Mouse (Mus musculus): ENCODE measurements at regions not wholly inside any gene's neighbourhood (a gene's known extent, or its start where the extent isn't known, plus 50 kb on each side); places are given as distances from the start of the nearest gene placed in this dataset. TPM values are rescaled to one million over a fixed set of nuclear protein-coding genes. Genes with fewer than 3 reads are reported as not detected.

DNA sequence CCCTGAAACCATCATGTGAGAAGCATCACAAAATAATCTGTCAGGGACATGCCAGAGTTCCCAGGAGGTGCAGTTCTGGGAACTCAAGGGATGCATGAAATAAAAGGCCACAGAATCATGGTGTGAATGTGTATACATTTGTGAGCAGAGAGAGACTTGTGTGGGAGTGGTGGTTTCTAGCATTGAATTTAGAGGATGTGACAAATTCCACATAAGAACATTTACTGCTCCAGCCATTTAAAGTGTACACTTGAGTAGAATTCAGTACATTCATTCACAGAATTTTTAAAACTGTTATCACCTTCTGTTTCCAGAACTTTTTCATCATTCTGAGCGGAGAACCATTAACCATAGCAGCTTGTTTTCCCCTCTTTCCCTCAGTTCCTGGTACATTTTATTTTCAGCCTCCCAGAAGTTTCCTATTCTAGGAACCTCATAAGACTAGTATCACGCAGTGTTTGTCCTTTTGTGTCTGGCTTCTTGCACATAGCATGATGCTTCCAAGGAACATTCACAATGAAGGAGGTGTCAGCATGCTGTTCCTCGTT is 380.6 kb downstream of the Kif20b start:
- Histone ChIP-seq H3K27ac (no peak overlapping the region), H3K4me3 (no peak overlapping the region), H3K4me1 (replicated peaks) (no peaks in the 10 kb centered on the region), H3K9ac (no peak overlapping the region), H3K9me3 (no peaks in the 10 kb centered on the region), H3K36me3 (no peaks in the 10 kb centered on the region), H3K4me2 (no peak overlapping the region), H3K27me3 (no peaks in the 10 kb centered on the region)
- no peak for ATAC-seq (ENCODE audit: low FRiP score)
- 78% methylated on average over 3 of the region's 3 CpGs for WGBS

Small RNA genes in the stretch of these regions (microRNA-seq; reads per million reads assigned to microRNA genes)
- gene Gm23075 = not detected
